Mouse (Mus musculus) liver, embryonic 15.5 days (tissue): ENCODE measurements at regions not wholly inside any gene's neighbourhood (a gene's known extent, or its start where the extent isn't known, plus 50 kb on each side); places are given as distances from the start of the nearest gene placed in this dataset.
"Not testable (repeated sequence)": the region's sequence is repeated elsewhere in the genome, so short reads cannot be mapped to it uniquely, and the experiment has no call there.

Source experiments
- ATAC-seq: fragments of 200-750 bp; cut with Nextera tagmentation; 2 replicates; pipeline ENCODE4 v1.8.0; 2017; ENCODE audit warnings: moderate number of reproducible peaks, mild to moderate bottlenecking, moderate library complexity; ENCODE audit not compliant: insufficient read depth
- H3K27ac ChIP-seq: fragments of 300-500 bp; sonication (generic); replicated peaks from 2 replicates; pipeline ENCODE4 v1.5.1; 2015; ENCODE audit warnings: mild to moderate bottlenecking, inconsistent platforms
- H3K27me3 ChIP-seq: fragments of 300-500 bp; sonication (generic); 2 replicates; pipeline ENCODE4 v1.6.1; 2015; ENCODE audit warnings: mild to moderate bottlenecking, inconsistent platforms
- H3K36me3 ChIP-seq: fragments of 300-500 bp; sonication (generic); replicated peaks from 2 replicates; pipeline ENCODE4 v1.6.1; 2015; ENCODE audit warnings: moderate library complexity, mild to moderate bottlenecking, inconsistent platforms
- H3K4me1 ChIP-seq: fragments of 300-500 bp; sonication (generic); replicated peaks from 2 replicates; pipeline ENCODE4 v1.6.1; 2015; ENCODE audit warnings: inconsistent platforms
- H3K4me2 ChIP-seq: fragments of 300-500 bp; sonication (generic); 2 replicates; pipeline ENCODE4 v1.6.1; 2015; ENCODE audit warnings: moderate library complexity, mild to moderate bottlenecking, inconsistent platforms
- H3K4me3 ChIP-seq: fragments of 300-500 bp; sonication (generic); replicated peaks from 2 replicates; pipeline ENCODE4 v1.5.1; 2015; ENCODE audit warnings: mild to moderate bottlenecking, inconsistent platforms
- H3K9ac ChIP-seq: fragments of 300-500 bp; sonication (generic); 2 replicates; pipeline ENCODE4 v1.6.1; 2015; ENCODE audit warnings: moderate library complexity, mild to moderate bottlenecking, inconsistent platforms
- H3K9me3 ChIP-seq: fragments of 300-500 bp; sonication (generic); replicated peaks from 2 replicates; pipeline ENCODE4 v1.6.1; 2016; ENCODE audit warnings: inconsistent platforms
- WGBS: fragments of 180-500 bp; shearing (Covaris S2); methylation state at CpG from one replicate; pipeline ENCODE4 v1.1.7; 2015; ENCODE audit warnings: mixed read lengths; ENCODE audit not compliant: insufficient replicate concordance; 5-methylcytosine and 5-hydroxymethylcytosine counted together

GRCm38 (mm10) chr14:33691690-33692089 lies 102.7 kb downstream of the Ptpn20 start:
- Histone ChIP-seq H3K4me2 (no peak overlapping the region), H3K27ac (no peak overlapping the region), H3K27me3 (no peaks in the 10 kb centered on the region), H3K9me3 (no peaks in the 10 kb centered on the region), H3K36me3 (no peaks in the 10 kb centered on the region), H3K4me1 (no peaks in the 10 kb centered on the region), H3K9ac (no peak overlapping the region), H3K4me3 (no peak overlapping the region)
- WGBS = 39% methylated on average over 2 of the region's 2 CpGs
- ATAC-seq = no peak

GRCm38 (mm10) chr14:33694224-33694623 lies 105.2 kb downstream of the Ptpn20 start:
- Histone ChIP-seq H3K27ac (no peak overlapping the region), H3K9me3 (no peaks in the 10 kb centered on the region), H3K4me1 (no peaks in the 10 kb centered on the region), H3K4me3 (no peak overlapping the region), H3K36me3 (no peaks in the 10 kb centered on the region), H3K27me3 (no peaks in the 10 kb centered on the region), H3K4me2 (no peak overlapping the region), H3K9ac (no peak overlapping the region)
- 49% methylated on average over 2 of the region's 2 CpGs for WGBS
- ATAC-seq = no peak

- no peak overlapping the region for H3K9ac ChIP-seq
- 13% methylated on average over 8 of the region's 8 CpGs for WGBS
- no peaks in the 10 kb centered on the region for H3K27me3 ChIP-seq
- no peak for ATAC-seq
- no peaks in the 10 kb centered on the region for H3K4me1 ChIP-seq
- H3K36me3 ChIP-seq = no peaks in the 10 kb centered on the region
- H3K27ac ChIP-seq = no peak overlapping the region
- no peaks in the 10 kb centered on the region for H3K9me3 ChIP-seq
- H3K4me2 ChIP-seq = no peak overlapping the region
- no peak overlapping the region for H3K4me3 ChIP-seq
These were observed 106.5 kb downstream of the Ptpn20 start for GRCm38 (mm10) chr14:33695362-33695982.

- no peaks in the 10 kb centered on the region for H3K36me3 ChIP-seq
- no peak overlapping the region for H3K4me2 ChIP-seq
- H3K9me3 ChIP-seq = no peaks in the 10 kb centered on the region
- H3K4me1 ChIP-seq = no peaks in the 10 kb centered on the region
- no peak overlapping the region for H3K9ac ChIP-seq
- ATAC-seq = no peak
- no peak overlapping the region for H3K27ac ChIP-seq
- H3K4me3 ChIP-seq = no peak overlapping the region
- no peaks in the 10 kb centered on the region for H3K27me3 ChIP-seq
- WGBS = 52% methylated on average over 3 of the region's 3 CpGs
These were observed 107.8 kb downstream of the Ptpn20 start for GRCm38 (mm10) chr14:33696817-33697216.

GRCm38 (mm10) chr14:33699777-33700438 lies 110.9 kb downstream of the Ptpn20 start:
- no peak overlapping the region for H3K27ac ChIP-seq
- no peak for ATAC-seq
- 62% methylated on average over 13 of the region's 13 CpGs for WGBS
- H3K4me2 ChIP-seq = no peak overlapping the region
- H3K4me3 ChIP-seq = no peak overlapping the region
- H3K9me3 ChIP-seq = no peaks in the 10 kb centered on the region
- H3K27me3 ChIP-seq = no peaks in the 10 kb centered on the region
- H3K9ac ChIP-seq = no peak overlapping the region
- no peaks in the 10 kb centered on the region for H3K36me3 ChIP-seq
- no peaks in the 10 kb centered on the region for H3K4me1 ChIP-seq

- WGBS = 47% methylated on average over 6 of the region's 6 CpGs
- Histone ChIP-seq H3K27me3 (no peaks in the 10 kb centered on the region), H3K36me3 (no peaks in the 10 kb centered on the region), H3K4me3 (no peak overlapping the region), H3K4me2 (no peak overlapping the region), H3K9me3 (no peaks in the 10 kb centered on the region), H3K9ac (no peak overlapping the region), H3K27ac (no peak overlapping the region), H3K4me1 (no peaks in the 10 kb centered on the region)
- no peak for ATAC-seq
These were observed 118.8 kb downstream of the Ptpn20 start for GRCm38 (mm10) chr14:33707661-33708297.

GRCm38 (mm10) chr14:33708298-33708665 lies 119.3 kb downstream of the Ptpn20 start:
- no peak overlapping the region for H3K27ac ChIP-seq

GRCm38 (mm10) chr14:33712458-33712857 lies 123.5 kb downstream of the Ptpn20 start:
- no peaks in the 10 kb centered on the region for H3K4me1 ChIP-seq
- no peaks in the 10 kb centered on the region for H3K9me3 ChIP-seq
- no peaks in the 10 kb centered on the region for H3K27me3 ChIP-seq
- H3K27ac ChIP-seq = no peak overlapping the region
- no peaks in the 10 kb centered on the region for H3K36me3 ChIP-seq
- ATAC-seq = no peak
- H3K9ac ChIP-seq = no peak overlapping the region
- H3K4me3 ChIP-seq = no peak overlapping the region
- WGBS = 64% methylated on average over 1 of the region's 1 CpGs
- no peak overlapping the region for H3K4me2 ChIP-seq

More at GRCm38 (mm10) chr14:33708298-33708665, 119.3 kb downstream of the Ptpn20 start:
- H3K36me3 ChIP-seq = no peaks in the 10 kb centered on the region
- no peak overlapping the region for H3K4me2 ChIP-seq
- WGBS = 45% methylated on average over 4 of the region's 4 CpGs
- no peak for ATAC-seq
- no peak overlapping the region for H3K4me3 ChIP-seq
- H3K9ac ChIP-seq = no peak overlapping the region
- H3K27me3 ChIP-seq = no peaks in the 10 kb centered on the region
- no peaks in the 10 kb centered on the region for H3K9me3 ChIP-seq
- no peaks in the 10 kb centered on the region for H3K4me1 ChIP-seq

- no peak overlapping the region for H3K9ac ChIP-seq
- no peak overlapping the region for H3K4me3 ChIP-seq
- H3K27ac ChIP-seq = no peak overlapping the region
- H3K4me2 ChIP-seq = no peak overlapping the region
- H3K36me3 ChIP-seq = no peaks in the 10 kb centered on the region
- no peak for ATAC-seq
- WGBS = 61% methylated on average over 6 of the region's 6 CpGs
- H3K27me3 ChIP-seq = no peaks in the 10 kb centered on the region
- H3K4me1 ChIP-seq = no peaks in the 10 kb centered on the region
- H3K9me3 ChIP-seq = no peaks in the 10 kb centered on the region
These were observed 130.6 kb downstream of the Ptpn20 start for GRCm38 (mm10) chr14:33719651-33720050.

- not testable (repeated sequence) for H3K36me3 ChIP-seq, H3K27ac ChIP-seq, H3K4me3 ChIP-seq, H3K27me3 ChIP-seq, ATAC-seq, H3K4me1 ChIP-seq, H3K4me2 ChIP-seq, H3K9me3 ChIP-seq, H3K9ac ChIP-seq
- 51% methylated on average over 5 of the region's 5 CpGs for WGBS
These were observed 133.6 kb downstream of the Ptpn20 start for GRCm38 (mm10) chr14:33722379-33723145.

- WGBS = 55% methylated on average over 10 of the region's 10 CpGs
- no peak overlapping the region for H3K4me3 ChIP-seq
- no peaks in the 10 kb centered on the region for H3K9me3 ChIP-seq
- H3K4me1 ChIP-seq = no peaks in the 10 kb centered on the region
- no peak overlapping the region for H3K9ac ChIP-seq
- H3K27ac ChIP-seq = no peak overlapping the region
- H3K36me3 ChIP-seq = no peaks in the 10 kb centered on the region
- H3K27me3 ChIP-seq = no peaks in the 10 kb centered on the region
- H3K4me2 ChIP-seq = no peak overlapping the region
- no peak for ATAC-seq
These were observed 137.5 kb downstream of the Ptpn20 start for GRCm38 (mm10) chr14:33726500-33726899.
